Mouse (Mus musculus) lung, adult 2 months (tissue): Measurements from ENCODE around the gene Cdc6.

ENCODE experiments used
- CTCF ChIP-seq: fragments of 200-500 bp; IDR thresholded peaks from 2 replicates; pipeline ENCODE4 v1.5.1; 2011; ENCODE audit warnings: mild to moderate bottlenecking, low read length, control low read depth; ENCODE audit not compliant: insufficient read depth
- POLR2A ChIP-seq: fragments of 200-500 bp; IDR thresholded peaks from 2 replicates; pipeline ENCODE4 v1.6.1; 2011; ENCODE audit warnings: low read depth, mild to moderate bottlenecking, control low read depth, low read length, borderline replicate concordance; ENCODE audit errors: extremely low read depth

DNA sequence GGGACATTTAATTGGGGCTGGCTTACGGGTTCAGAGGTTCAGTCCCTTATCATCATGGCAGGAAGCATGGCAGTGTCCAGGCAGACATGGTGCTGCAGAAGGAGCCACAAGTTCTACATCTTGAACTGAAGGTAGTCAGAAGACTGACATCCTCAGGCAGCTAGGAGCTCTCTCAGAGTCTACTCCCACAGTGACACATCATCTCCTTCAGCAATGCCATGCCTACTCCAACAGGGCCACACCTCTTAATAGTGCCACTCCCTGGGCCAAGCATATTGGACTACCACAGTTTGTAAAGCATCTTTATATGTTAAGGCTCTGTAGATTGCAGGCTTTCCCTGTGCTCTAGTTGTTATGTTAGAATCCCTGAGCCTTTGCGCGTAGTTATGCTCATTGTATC lies 19.9 kb upstream of the Cdc6 start:
- TF ChIP-seq POLR2A (no peak), CTCF (no peak)
